Mouse (Mus musculus) kidney, adult 8-10 months (tissue): ENCODE results near the gene Svbp.

Experiments
- DNase-seq, 2 experiments: peaks; one replicate each; pipeline ENCODE4 v3.0.0; 2022

The Svbp gene

DNA sequence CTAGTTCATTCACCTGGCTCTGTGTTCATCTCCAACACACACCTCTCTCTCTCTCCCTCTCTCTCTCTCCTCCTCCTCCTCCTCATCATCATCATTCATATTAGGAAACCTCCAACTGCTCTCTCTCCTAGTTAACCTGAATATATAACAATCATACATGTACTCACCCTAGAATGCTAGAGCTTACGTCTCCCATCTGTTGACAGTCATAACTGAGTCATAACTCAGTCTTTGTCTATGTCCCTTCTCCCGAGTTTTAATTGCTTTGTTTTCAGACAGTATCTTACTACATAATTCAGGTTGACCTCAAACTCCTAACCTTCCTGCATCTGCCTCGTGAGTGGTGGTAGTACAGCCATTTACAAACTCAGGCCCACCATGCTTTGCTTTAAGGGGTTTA lies 3.8 kb upstream of the Svbp start:
- DNase-seq = no peak

DNA sequence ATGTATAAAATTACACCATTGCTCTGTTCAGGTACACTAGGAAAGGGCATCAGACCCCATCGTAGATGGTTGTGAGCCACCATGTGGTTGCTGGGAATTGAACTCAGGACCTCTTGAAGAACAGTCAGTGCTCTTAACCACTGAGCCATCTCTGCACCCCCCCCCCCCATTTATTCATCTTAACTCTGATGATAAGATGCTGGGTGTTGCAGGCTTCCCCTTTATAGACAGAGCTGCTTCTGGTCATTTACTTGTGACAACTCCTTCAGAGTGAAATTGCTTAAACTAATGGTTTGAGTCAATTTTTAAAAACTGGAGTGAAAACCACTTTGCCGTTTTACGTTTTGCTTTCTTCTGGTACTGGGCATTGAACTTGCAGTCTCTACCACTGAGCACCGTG lies 2.3 kb upstream of the Svbp start:
- DNase-seq = no peak

DNA sequence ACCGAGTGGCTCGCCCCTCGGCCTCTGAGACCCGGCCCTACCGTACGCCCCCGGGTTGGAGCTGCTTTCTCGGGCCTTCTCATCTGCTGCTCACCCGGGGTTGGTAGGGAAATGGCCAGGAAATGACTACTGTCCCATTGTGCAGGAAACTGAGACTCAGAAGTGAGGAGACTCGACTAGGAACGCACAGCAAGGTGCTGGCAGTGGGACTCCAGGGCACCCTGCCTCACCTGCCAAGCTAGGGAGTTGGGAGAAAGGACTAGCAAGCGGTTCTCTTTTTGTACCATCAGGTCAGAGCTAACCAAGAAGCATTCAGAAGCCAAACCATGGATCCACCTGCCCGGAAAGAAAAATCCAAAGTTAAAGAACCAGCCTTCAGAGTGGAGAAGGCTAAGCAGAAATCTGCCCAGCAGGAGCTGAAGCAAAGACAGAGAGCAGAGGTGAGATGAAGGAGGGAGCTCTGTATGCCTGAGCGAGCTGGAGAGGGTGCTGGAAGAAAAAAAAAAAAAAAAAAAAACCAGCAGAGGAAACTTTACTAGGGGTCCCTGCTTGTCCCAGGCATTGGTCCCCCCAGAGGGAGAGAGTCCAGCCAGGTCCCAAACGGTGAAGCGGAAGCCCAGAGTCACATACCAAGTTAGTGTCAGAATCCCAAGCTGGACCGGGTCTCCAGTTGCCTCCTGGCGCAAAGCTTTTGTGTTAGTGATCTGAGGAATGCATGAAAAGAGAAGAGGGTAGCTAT lies 645 bp downstream of the Svbp start:
- peak in 1 of 2 experiments; percentile 26 for DNase-seq

DNA sequence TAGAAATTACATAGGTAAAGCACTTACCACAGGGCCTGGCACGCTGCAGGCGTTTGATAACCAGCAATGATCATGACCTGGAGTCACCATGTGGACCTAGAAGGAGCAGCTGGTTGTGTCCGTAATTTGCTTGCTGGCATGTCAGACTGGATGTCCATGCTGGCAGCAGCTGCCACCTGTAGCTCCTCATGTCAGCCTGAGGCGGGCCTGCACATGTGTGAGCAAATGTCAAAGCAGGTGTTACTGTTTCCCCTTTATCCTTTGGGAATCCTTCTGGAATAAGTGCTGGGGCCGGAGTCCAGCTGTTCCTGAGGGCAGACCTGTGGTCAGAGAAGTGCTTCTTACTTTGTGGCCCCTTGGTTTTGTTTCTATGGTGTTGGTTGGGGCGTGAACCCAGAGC lies 3.0 kb downstream of the Svbp start:
- DNase-seq = no peak

DNA sequence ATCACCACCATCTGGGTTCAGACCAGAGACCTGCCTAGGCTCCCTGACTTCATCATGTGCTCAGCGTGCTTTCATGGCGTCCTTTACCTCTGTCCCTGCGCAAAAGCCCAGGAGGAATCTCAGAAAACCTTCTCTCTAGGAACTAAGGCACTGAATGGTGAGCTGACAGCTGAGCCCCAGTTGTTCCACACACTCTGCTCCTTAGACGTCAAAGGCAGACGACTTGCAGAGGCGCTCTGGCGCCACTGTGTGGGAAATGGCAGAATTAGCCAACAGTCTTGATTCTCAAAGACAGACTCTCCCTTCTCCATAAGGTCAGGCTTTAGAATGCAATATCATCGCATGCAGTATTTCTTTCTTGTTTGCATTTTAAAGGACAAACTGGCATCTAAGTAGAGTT lies 9.6 kb downstream of the Svbp start:
- DNase-seq = peak; percentile 25 to 68

DNA sequence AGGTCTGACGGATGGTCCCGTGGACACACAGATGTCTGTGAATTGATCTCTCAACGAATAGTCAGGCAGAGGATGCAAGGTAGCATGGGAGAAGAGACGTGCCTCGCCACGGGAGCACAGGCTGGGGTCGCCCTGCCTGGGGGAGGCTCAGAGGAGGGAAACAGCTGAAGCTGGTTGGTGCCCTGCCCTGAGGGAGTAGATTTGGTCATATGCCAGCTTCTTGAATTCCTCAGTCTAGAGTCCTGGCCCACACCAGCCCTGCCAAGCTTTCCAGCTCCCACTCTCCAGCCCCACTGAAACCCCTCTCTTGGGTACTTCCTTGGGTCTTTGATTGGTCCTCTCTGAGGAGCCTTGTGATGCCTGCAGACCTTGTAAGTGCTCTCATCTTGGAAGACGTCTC lies 21.6 kb downstream of the Svbp start:
- DNase-seq = no peak

DNA sequence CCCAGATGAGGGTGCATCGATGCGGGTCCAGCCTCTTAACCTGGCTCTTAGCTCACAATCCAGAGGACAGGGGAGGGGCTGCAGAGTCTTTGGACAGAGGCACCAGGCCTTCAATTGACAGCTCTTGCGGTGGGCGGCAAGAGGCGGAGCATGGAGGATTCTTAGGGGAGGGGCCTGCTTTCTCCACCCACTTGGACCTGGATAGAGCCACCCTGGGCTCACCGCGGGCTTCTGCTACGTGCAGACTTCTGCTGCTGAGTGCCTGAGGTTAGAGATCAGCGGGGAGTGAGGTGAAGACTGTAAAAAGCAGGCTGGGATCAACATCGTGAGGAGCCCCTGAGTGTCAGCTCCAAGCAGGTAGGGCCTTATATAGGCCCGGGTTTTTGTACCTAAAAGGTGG lies 23.1 kb downstream of the Svbp start, which contains the start of gene Tmem269:
TSS of gene Tmem269 (minus strand) at position 49 of the 400 bp plus-strand sequence.
- DNase-seq = no peak

DNA sequence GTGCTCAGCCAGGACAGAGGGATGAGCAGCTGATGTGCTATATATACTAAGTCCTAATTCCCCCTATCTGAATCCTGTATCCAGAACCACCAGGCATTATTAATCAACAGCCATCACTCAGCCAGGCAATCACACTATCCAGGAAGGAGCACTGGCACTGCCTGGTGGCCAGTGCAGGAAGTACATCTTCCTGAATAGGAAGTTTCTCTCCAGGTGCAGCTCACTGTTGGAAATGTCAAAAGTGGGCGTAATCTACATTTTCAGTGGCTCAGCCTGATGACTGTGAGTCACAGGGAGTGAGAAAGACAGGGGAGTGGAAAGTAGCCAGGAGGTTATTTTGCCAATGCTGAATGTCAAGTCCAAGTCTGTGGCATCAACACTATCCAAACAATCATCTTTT lies 28.6 kb downstream of the Svbp start:
- peak; percentile 27 to 41 for DNase-seq

DNA sequence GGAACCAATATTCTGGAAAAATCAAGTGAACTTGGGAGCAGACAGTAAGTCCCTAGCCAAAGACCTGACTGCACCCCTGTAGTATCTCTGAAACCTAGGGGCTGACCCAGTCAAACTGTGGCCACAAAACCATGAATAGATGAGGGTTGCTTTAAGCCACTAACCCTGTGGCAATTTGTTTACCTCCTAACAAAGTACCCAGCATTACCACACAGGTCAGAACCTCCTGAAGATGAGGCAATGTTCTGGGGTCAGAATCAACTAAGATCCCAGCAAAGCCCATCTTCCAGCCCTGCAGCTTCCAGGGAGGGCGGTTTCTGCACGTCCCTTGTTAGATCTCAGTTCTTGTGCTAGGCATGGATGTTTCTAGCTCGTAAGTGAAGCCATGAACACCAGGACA lies 29.4 kb downstream of the Svbp start:
- DNase-seq = no peak

DNA sequence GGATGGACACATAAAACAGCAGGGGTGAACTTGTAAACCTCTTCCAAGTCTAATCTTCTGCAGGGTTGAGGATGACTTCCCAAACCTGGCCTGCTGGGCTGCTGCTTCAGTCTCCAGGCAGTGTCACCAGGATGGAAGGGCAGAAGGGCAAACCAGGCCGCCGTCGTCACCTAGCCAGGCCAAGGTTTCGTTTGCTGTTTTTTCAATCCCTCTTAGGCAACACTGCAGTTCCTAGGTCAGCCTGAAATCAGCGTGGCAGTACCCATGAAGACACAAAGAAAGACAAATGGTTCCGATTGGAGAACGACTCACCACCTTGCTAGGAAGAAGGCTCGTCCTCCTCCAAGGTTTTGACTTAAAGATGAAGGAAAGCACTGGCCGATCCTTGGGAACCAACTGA lies 30.6 kb downstream of the Svbp start:
- no peak for DNase-seq

DNA sequence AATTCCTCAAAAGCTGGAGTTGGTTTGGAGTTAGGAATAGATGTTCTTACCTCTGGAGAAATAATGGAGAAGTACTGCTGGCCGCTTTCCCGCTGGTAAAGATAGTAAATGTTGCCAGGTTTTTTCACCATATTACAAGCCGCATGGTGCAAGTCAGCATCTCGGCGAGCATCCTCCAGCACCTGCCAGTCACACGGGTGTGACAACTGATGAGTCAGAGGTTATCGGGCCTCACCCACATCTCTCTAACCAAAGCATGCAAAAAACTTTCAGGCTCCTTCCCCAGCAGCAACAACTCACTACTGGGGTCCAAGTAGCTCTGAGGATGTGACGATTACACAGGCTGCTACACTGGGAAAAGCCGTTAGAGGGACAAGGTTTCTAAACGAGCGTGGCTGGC lies 31.6 kb downstream of the Svbp start:
- DNase-seq = no peak

DNA sequence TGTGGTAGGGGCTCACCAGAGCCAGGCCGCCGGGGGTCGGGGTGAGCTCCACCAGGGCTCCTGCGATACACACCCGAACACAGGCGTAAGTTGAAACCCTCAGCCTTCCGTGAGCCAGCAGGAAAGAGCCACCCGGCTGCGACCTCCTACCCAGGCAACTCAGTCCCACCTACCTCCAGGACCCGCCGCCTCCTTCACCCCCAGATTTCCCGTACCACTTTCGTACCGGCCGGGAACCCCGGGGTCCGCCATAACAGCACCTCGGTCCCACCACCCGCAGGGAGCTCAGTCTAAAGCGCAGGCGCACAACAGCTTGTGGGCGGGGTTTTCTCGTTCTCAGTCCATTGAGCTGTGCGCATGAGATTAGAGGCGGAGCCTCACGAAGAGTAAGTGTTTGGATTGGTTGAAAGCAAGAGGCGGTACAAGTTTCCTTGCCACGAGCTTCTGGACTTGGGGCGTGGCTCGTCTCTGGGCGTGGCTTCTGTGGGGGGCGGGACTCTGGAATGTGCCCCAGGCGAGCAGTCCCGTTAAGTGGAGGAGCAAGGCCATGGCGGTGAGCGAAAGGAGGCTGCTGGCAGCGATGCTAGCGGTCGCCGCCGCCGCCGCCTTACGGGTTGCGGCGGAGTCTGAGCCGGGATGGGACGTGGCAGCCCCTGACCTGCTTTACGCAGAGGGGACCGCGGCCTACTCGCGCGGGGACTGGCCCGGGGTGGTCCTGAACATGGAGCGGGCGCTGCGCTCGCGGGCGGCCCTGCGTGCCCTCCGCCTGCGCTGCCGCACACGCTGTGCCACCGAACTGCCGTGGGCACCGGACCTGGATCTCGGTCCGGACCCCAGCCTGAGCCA lies 37.5 kb downstream of the Svbp start, which contains the start of the genes AU022252 and P3h1:
TSS of gene AU022252 (minus strand) at position 303 of the 846 bp plus-strand sequence.
TSS of gene P3h1 (plus strand) at position 506 of the 846 bp plus-strand sequence.
- DNase-seq = peak; percentile 100

DNA sequence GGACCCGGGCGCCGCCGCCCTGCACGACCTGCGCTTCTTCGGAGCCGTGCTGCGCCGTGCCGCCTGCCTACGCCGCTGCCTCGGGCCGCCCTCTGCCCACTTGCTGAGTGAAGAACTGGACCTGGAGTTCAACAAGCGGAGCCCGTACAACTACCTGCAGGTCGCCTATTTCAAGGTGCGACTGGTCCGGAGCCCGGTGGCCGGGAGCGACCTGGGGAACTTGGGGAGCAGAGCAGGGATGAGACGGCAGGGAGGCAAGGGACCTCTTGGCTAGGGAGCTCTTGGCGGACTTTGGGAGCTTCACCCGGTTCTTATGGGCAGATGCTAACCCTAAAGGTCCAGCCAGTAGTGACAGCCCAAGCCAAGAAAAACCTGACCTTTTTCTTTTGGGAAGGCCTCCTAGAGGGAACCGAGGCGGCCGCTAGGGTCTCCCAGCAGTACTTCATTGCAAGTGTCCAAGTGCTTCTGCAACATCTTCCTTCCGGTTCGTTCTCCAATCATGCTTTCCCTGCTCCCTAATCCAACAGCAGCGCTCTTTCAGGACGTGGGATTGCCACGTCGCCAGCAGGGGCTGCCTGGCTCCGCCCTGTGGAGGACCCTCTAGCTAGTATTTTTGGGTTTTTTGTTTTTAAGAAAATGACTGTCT lies 38.3 kb downstream of the Svbp start:
- DNase-seq = peak in 1 of 2 experiments; percentile 47

DNA sequence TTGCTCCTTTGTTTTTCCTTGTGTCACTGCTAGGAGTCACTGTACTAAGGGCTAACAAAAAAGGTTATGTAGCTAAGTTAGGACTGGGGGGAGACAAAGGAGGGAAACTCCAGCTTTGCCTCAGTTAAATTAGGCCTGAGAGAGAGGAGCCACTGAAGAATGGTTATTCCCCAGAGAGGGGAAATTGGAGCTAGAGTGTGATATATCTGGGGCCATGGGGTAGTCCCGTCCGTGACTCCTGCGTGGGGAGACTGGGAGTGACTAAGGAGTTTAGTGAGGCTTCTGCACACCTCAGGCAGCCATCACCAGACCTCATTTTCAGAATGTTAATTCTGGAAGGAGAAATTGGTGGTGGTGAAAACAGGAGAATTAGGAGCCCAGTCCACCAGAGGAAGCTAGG lies 39.2 kb downstream of the Svbp start:
- no peak for DNase-seq

DNA sequence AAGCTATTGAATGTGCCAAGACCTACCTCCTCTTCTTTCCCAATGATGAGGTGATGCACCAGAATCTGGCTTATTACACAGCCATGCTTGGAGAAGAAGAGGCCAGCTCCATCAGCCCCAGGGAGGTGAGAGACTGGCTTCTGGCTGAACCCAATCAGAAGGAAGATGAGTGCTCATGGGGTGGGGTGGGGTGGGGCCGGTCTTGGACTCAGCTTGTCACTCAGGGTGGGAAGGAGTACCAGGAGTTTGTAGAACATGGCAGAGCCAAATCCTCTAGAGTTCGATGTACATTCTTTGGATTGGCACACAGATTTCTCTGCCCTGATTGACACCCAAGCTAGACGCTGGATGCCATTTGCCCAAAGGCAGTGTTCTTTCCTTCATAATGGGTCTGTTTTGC lies 43.6 kb downstream of the Svbp start:
- no peak for DNase-seq

DNA sequence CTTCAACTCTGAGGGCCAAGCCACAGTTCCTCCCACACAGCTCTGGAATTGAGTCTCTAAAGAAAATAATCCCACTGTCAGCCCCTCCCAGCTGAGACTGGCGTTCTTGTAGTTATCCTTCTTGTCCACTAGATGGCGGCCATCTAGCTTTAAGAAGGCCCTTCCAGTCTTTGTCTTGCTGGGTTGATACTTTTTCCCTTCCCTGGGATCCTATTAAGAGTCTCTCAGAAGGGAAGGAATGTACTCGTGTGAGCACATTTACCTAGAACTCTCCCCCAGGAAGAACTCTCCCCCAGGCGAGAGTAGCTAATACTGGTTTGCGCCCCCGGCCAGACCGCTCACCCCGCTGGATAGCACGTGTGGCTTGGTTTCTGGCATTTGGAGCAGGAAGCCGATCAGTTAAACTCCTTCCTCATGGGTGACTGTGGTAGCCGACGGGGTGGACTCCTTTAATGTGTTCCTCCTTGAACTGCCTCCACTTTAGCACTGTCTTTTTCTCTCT lies 44.1 kb downstream of the Svbp start:
- DNase-seq = peak in 1 of 2 experiments; percentile 33

DNA sequence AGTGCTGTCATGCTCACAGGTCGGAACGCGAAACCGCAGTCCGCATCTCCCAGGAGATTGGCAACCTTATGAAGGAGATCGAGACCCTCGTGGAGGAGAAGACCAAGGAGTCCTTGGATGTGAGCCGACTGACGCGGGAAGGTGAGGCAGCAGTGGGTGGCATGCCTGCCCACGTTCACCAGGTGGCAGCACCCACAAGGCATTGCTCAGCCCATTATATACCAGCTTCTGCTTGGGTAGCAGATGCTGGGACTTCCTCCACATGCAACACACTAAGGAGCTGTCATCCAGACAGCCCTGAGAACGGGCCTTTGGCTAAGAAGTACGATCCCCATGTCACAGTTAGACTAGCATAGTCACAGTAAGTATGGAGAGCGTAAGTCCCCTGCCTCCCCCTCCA lies 46.6 kb downstream of the Svbp start:
- peak in 1 of 2 experiments; percentile 51 for DNase-seq

DNA sequence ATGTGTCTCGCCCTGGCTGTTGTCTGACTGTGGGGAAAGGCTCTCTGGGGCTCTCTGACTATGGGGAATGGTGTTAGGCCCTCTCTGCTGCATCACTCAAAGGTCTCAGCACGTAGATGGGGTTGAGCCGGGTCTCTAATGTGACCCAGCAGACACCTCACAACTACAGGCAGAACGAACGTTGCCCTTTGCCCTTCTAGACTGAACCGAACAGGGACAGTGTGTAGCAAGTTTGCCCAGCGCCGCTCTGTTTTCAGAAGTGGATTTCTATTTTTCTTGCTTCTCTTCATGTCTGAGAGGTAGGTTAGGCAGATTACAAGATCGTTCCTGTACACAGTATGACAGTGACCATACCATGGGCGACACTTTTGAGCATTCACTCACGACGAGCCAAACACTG lies 47.5 kb downstream of the Svbp start:
- peak in 1 of 2 experiments; percentile 42 for DNase-seq

DNA sequence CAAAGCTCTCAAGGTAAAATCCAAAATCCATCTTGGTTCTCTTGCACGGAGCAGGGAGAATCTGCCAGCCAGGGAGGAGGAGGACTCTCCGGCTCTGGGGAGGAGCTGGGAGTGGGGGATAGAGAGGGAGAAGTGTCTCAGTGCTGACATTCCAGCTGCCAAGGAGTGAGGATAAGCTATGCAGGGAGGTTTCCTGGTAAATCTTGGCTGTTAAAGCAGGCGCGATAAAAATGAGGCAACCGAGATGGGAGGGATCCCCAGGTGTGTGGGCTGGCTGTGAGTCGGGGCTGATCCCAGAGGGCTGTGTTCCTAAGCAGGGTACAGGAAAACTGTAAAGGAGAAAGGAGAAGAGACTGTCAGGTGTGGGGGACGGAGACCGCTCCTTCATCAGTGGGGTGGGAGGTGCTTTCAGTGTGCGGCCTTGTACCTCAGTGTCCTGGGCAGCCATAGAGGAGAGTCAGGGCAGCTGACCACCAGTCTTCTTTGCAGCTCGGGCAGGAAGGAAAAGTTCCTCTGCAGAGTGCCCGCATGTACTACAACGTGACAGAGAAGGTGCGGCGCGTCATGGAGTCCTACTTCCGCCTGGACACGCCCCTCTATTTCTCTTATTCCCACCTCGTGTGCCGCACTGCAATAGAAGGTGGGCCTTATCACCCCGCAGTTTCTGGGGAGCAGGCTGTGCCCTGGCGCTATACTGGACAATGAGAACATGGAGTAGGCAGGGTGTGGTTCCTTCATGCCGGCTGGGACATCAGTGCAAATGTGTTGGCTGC lies 49.5 kb downstream of the Svbp start:
- no peak for DNase-seq

DNA sequence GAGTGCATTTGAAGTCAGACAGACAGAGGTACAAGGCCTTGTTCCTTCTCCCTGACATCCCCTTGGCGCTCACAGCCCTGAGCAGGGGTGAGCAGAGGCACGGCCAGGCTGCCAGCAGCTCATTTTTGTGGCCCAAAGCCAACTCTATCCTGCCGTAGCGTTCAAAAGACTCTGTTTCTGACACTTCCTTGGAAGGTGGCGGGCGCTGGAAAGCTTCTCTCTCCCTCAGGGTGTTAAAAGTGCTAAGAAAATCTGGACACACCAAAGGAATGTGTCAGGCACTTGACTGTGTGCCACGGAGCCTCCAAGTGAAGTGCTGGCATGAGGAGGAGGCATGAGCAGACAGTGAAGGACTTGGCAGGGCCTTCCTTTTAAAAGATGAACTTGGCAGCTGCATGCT lies 50.5 kb downstream of the Svbp start:
- DNase-seq = peak in 1 of 2 experiments; percentile 28

DNA sequence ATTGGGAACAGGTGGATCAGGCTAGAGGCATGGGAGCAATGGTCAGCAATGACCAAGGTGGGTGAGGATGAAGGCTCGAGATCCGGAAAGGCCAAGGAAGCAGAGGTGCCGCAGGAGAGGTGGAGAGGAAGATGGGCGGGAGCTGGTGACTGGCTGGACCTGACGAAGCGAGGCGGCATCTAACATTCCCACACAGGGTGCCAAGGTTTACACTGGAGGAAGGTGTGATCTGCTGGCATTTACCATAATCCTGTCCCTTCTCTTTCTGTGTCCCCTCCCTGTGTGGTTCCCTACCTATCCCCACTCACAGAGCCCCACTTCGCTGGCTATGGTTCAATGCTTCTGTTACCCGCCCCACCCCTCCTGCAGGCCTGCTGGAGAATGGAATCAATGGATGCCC lies 50.9 kb downstream of the Svbp start:
- no peak for DNase-seq

DNA sequence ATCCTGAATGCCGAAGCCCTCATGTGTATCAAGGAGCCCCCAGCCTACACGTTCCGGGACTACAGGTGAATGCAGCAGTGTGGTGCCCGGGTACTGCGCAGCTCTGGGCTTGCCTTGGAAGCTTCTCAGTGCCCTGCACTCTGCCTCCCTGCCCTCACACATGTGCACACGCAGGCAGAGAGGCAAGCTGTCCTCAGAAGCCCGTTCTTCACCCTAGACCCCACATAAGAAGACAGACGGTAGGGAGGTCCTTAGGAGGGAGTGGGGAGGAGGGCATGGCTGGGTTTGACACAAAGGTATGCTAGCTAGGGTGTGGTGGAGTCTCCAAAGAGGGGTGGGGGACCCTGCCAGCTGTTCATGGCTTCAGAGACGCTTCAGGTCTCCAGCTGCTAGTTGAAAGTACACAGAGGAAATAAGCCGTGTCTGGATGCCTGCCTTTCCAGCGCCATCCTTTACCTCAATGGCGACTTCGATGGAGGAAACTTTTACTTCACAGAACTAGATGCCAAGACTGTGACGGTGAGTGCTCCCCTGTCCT lies 51.7 kb downstream of the Svbp start:
- no peak for DNase-seq
